Mouse (Mus musculus) embryonic facial prominence, embryonic 11.5 days (tissue): ENCODE measurements around the gene Unc119b. TPM values are rescaled to one million over a fixed set of nuclear protein-coding genes. Genes with fewer than 3 reads are reported as not detected.

Experiments used
- ATAC-seq: fragments of 200-750 bp; cut with Nextera tagmentation; replicated peaks from 2 replicates; pipeline ENCODE4 v1.8.0; 2017; ENCODE audit warnings: low read depth; ENCODE audit not compliant: insufficient number of reproducible peaks, low FRiP score, low TSS enrichment
- DNase-seq: peaks from one replicate; pipeline ENCODE4 v3.0.0-alpha.2; 2015; ENCODE audit warnings: low spot score
- H3K27ac ChIP-seq: fragments of 300-500 bp; sonication (generic); replicated peaks from 2 replicates; pipeline ENCODE4 v1.5.1; 2014; ENCODE audit warnings: mild to moderate bottlenecking, low read depth, low read length, control low read depth
- H3K27me3 ChIP-seq: fragments of 300-500 bp; sonication (generic); 2 replicates; pipeline ENCODE4 v1.6.1; 2014; ENCODE audit warnings: mild to moderate bottlenecking, low read length, moderate library complexity, mixed read lengths; ENCODE audit not compliant: control insufficient read depth, insufficient read depth
- H3K36me3 ChIP-seq: fragments of 300-500 bp; sonication (generic); replicated peaks from 2 replicates; pipeline ENCODE4 v1.6.1; 2014; ENCODE audit warnings: low read depth, mild to moderate bottlenecking, low read length, moderate library complexity, mixed read lengths; ENCODE audit not compliant: control insufficient read depth, insufficient read depth
- H3K4me1 ChIP-seq: fragments of 300-500 bp; sonication (generic); 2 replicates; pipeline ENCODE4 v1.6.1; 2014; ENCODE audit warnings: low read length, mixed read lengths; ENCODE audit not compliant: control insufficient read depth, insufficient read depth
- H3K4me2 ChIP-seq: fragments of 300-500 bp; sonication (generic); 2 replicates; pipeline ENCODE4 v1.6.1; 2014; ENCODE audit warnings: low read depth, mild to moderate bottlenecking, control low read depth, low read length, moderate library complexity
- H3K4me3 ChIP-seq: fragments of 300-500 bp; sonication (generic); 2 replicates; pipeline ENCODE4 v1.5.1; 2014; ENCODE audit warnings: low read depth, low read length, control low read depth
- H3K9ac ChIP-seq: fragments of 300-500 bp; sonication (generic); replicated peaks from 2 replicates; pipeline ENCODE4 v1.6.1; 2014; ENCODE audit warnings: mild to moderate bottlenecking, control low read depth, low read length
- H3K9me3 ChIP-seq: fragments of 300-500 bp; sonication (generic); replicated peaks from 2 replicates; pipeline ENCODE4 v1.6.1; 2016; ENCODE audit warnings: mild to moderate bottlenecking, low read length, inconsistent platforms, mixed read lengths; ENCODE audit not compliant: control insufficient read depth
- WGBS: fragments of 180-500 bp; shearing (Covaris S2); extraction: QIAGEN DNeasy Blood & Tissue Kit; methylation state at CpG from one replicate; pipeline ENCODE4 v1.1.7; 2014; 5-methylcytosine and 5-hydroxymethylcytosine counted together
- polyA plus RNA-seq: library from polyadenylated mRNA; unstranded; fragments of >200 nt; fragmentation: Nextera tagmentation; extraction: Ambion mirVana; gene quantifications from 2 replicates; pipeline ENCODE4 v1.2.1, GENCODE M21; 2014

Unc119b gene
- polyA plus RNA-seq, 1 experiment from 2014 or later = 49.6 TPM

DNA sequence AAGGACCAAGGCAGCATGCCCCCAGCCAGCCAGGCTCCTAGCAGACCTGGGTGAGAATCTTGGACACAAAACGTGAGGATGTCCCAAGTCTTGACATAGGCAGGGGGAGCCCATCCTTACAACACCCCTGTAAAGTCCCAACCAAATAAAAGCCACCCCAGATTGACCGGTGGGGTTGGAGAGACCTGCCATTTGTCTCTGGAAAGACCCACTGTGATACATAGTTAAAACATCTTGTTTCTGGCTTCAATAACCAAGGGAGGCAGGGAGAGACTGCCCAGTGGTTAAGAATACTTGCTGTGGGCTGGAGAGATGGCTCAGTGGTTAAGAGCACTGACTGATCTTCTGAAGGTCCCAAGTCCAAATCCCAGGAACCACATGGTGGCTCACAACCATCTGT, 32.5 kb downstream of the Unc119b start:
- WGBS = 88% methylated on average over 2 of the region's 2 CpGs
- Histone ChIP-seq H3K4me3 (no peak overlapping the region), H3K9me3 (no peaks in the 10 kb centered on the region), H3K4me2 (no peak overlapping the region), H3K36me3 (peaks cover 5% of the 10 kb centered on the region), H3K27ac (no peak overlapping the region), H3K27me3 (no peaks in the 10 kb centered on the region), H3K4me1 (no peaks in the 10 kb centered on the region), H3K9ac (no peak overlapping the region)
- ATAC-seq (no peak), DNase-seq (no peak)

DNA sequence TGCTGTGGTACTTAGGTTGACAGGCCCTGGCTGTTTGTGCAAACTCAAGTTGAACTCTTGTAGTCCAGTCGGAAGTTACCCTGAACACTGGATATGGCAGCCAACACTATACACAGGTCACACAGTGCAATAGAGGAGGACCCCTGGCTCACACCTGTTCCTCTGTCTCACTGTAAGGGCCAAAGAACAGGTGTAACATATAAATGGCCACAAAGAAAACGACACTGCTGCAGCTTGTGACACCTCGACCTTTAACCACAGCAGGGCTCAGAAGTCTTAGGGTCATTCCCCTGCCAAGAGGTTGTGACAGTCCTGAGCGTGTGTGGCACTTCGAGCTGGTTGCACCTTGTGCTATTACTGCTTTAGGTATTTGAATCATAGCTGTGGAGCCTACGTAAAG, 34.3 kb downstream of the Unc119b start:
- ATAC-seq = no peak
- peaks cover 12% of the 10 kb centered on the region for H3K36me3 ChIP-seq
- WGBS = 82% methylated on average over 6 of the region's 6 CpGs

GRCm38 (mm10) chr5:115099991-115100390, 34.8 kb downstream of the Unc119b start:
- no peaks in the 10 kb centered on the region for H3K9me3 ChIP-seq
- no peak overlapping the region for H3K27ac ChIP-seq
- H3K4me3 ChIP-seq = no peak overlapping the region
- H3K36me3 ChIP-seq = peaks cover 14% of the 10 kb centered on the region
- ATAC-seq (no peak), DNase-seq (no peak)
- no peak overlapping the region for H3K4me2 ChIP-seq
- H3K4me1 ChIP-seq = no peaks in the 10 kb centered on the region
- WGBS = 91% methylated on average over 9 of the region's 9 CpGs
- no peak overlapping the region for H3K9ac ChIP-seq
- no peaks in the 10 kb centered on the region for H3K27me3 ChIP-seq

More for the DNA sequence above, 34.3 kb downstream of the Unc119b start:
- Histone ChIP-seq H3K4me3 (no peak overlapping the region), H3K4me2 (no peak overlapping the region), H3K27ac (no peak overlapping the region), H3K9ac (no peak overlapping the region), H3K4me1 (no peaks in the 10 kb centered on the region), H3K9me3 (no peaks in the 10 kb centered on the region), H3K27me3 (no peaks in the 10 kb centered on the region)
- DNase-seq = no peak

GRCm38 (mm10) chr5:115099530-115099929, 35.2 kb downstream of the Unc119b start:
- no peak for ATAC-seq
- Histone ChIP-seq H3K36me3 (peaks cover 14% of the 10 kb centered on the region), H3K9ac (no peak overlapping the region), H3K4me1 (no peaks in the 10 kb centered on the region), H3K9me3 (no peaks in the 10 kb centered on the region), H3K27me3 (no peaks in the 10 kb centered on the region), H3K27ac (no peak overlapping the region), H3K4me2 (no peak overlapping the region), H3K4me3 (no peak overlapping the region)
- WGBS = 83% methylated on average over 5 of the region's 5 CpGs
- DNase-seq = no peak

GRCm38 (mm10) chr5:115098195-115098594, 36.6 kb downstream of the Unc119b start, which contains the start of gene Gm10401:
Gm10401 (minus strand) TSS chr5:115098295.
- H3K4me3 ChIP-seq = no peak within 1 kb of the TSS
- no peak for ATAC-seq
- no peaks in the 10 kb centered on the region for H3K9me3 ChIP-seq
- H3K36me3 ChIP-seq = peaks cover 14% of the 10 kb centered on the region
- no peak for DNase-seq
- no peak within 1 kb of the TSS for H3K4me2 ChIP-seq
- H3K27ac ChIP-seq = no peak within 1 kb of the TSS
- H3K4me1 ChIP-seq = no peaks in the 10 kb centered on the region
- WGBS = 98% methylated on average over 8 of the region's 8 CpGs
- H3K9ac ChIP-seq = no peak within 1 kb of the TSS
- H3K27me3 ChIP-seq = no peaks in the 10 kb centered on the region

- no peaks in the 10 kb centered on the region for H3K4me1 ChIP-seq
- DNase-seq (no peak), ATAC-seq (no peak)
- H3K27me3 ChIP-seq = no peaks in the 10 kb centered on the region
- H3K27ac ChIP-seq = no peak overlapping the region
- no peak overlapping the region for H3K4me2 ChIP-seq
- H3K9ac ChIP-seq = no peak overlapping the region
- 76% methylated on average over 6 of the region's 6 CpGs for WGBS
- no peak overlapping the region for H3K4me3 ChIP-seq
- peaks cover 17% of the 10 kb centered on the region for H3K36me3 ChIP-seq
- H3K9me3 ChIP-seq = no peaks in the 10 kb centered on the region
These were observed 43.0 kb downstream of the Unc119b start for GRCm38 (mm10) chr5:115091776-115092175.

GRCm38 (mm10) chr5:115091015-115091414, 43.8 kb downstream of the Unc119b start:
- no peak for DNase-seq
- H3K9ac ChIP-seq = no peak overlapping the region
- no peak overlapping the region for H3K27ac ChIP-seq
- H3K27me3 ChIP-seq = no peaks in the 10 kb centered on the region
- peaks cover 12% of the 10 kb centered on the region for H3K36me3 ChIP-seq
- no peaks in the 10 kb centered on the region for H3K9me3 ChIP-seq
- 81% methylated on average over 3 of the region's 3 CpGs for WGBS
- no peak overlapping the region for H3K4me3 ChIP-seq
- H3K4me1 ChIP-seq = no peaks in the 10 kb centered on the region
- no peak for ATAC-seq
- H3K4me2 ChIP-seq = no peak overlapping the region

DNA sequence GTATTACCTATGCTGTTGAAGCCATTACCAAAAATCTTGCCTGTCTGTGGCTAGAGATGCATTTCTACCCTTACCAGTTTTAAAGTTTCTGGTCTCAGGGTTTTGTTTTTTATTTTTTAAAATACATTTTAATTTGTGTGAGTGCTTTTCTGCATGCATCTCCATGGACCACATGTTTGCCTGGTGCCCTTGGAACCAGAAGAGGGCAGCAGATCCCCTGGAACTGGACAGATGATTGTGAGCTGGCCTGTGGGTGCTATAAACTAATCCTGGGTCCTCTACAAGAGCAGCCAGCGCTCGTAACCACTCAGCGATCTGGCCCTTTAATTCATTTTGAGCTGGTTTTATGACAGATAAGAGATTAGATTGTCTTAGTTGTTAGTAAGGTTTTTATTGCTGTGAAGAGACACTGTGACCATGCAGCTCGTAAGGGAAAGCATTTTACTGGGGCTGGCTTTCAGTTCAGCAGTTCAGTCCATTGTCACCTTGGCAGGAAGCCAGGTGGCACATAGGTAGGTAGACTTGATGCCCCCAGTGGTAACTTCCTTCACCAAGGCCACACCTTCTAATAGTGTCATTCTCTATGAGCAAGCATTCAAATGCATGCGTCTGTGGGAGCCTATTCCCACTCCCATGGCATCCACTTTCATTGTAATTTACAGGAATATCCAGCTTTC, 45.0 kb downstream of the Unc119b start:
- H3K4me3 ChIP-seq = no peak overlapping the region
- no peak overlapping the region for H3K27ac ChIP-seq
- no peak overlapping the region for H3K4me2 ChIP-seq
- H3K9me3 ChIP-seq = no peaks in the 10 kb centered on the region
- DNase-seq (no peak), ATAC-seq (no peak)
- no peaks in the 10 kb centered on the region for H3K4me1 ChIP-seq
- peaks cover 8% of the 10 kb centered on the region for H3K36me3 ChIP-seq
- H3K27me3 ChIP-seq = no peaks in the 10 kb centered on the region
- WGBS = 97% methylated on average over 5 of the region's 5 CpGs
- H3K9ac ChIP-seq = no peak overlapping the region
